10 mouse cellular contexts compared by ENCODE assay signal in the genomic region with DNA sequence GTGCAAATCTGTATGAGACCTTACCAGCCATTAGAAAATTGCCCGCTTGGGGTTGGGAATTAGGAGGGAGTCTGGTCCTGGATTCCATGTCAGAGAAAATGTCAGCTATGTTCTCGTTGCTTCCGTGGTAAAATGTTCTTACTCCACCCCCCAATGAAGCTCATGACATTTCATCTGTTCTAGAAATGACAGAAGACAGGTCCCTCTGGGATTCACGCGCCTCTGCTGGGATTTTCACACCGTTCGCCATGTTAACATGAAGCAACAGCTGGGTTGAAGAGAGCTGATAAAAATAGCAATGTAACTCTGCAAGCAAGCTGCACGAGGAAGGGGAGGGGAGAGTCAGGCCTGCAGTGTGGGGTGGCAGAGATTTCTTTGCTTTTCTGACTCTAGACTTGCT. TPM values are rescaled to one million over a fixed set of nuclear protein-coding genes. Genes with fewer than 3 reads are reported as not detected.
DNase-seq lines count a peak whose midpoint lies in the region; ATAC-seq and TF ChIP-seq lines count a peak whose summit lies in the region.
"Had no signal": no experiment of that assay in that cellular context is flagged by ENCODE, and none has a peak within 500 bp of the region (broad histone marks: within the 10 kb centered on the region; RNA-seq: fewer than 3 reads in every experiment).

No protein-coding gene starts in this region.

- no peaks in the 10 kb centered on the region for H3K9me3 ChIP-seq in hindbrain, embryonic 13.5 days
- H3K9me3 ChIP-seq: G1E; liver, embryonic 13.5 days had no signal

- no peak overlapping the region for H3K9ac ChIP-seq in hindbrain, embryonic 13.5 days
- H3K9ac ChIP-seq: liver, embryonic 13.5 days had no signal

- no peaks in the 10 kb centered on the region for H3K36me3 ChIP-seq in hindbrain, embryonic 13.5 days
- H3K36me3 ChIP-seq: G1E; liver, embryonic 13.5 days had no signal

- no peak for ATAC-seq in hindbrain, embryonic 13.5 days (ENCODE audit: low FRiP score)

- no peaks in the 10 kb centered on the region for H3K27me3 ChIP-seq in hindbrain, embryonic 13.5 days
- H3K27me3 ChIP-seq: liver, embryonic 13.5 days had no signal

- H3K27ac ChIP-seq in gastrocnemius, adult 2 months = peak overlapping the region; percentile 90
- no peak overlapping the region for H3K27ac ChIP-seq in hindbrain, embryonic 13.5 days
- H3K27ac ChIP-seq: liver, embryonic 13.5 days had no signal

- no peak overlapping the region for H3K4me2 ChIP-seq in hindbrain, embryonic 13.5 days
- H3K4me2 ChIP-seq: liver, embryonic 13.5 days had no signal

- no peaks in the 10 kb centered on the region for H3K4me1 ChIP-seq in hindbrain, embryonic 13.5 days (replicated peaks)
- H3K4me1 ChIP-seq: liver, embryonic 13.5 days had no signal

- WGBS in hindbrain, embryonic 13.5 days = 75% methylated on average over 8 of the region's 8 CpGs

- TF ChIP-seq CTCF in gastrocnemius, adult 2 months (IDR thresholded peaks at IDR 0.05) = no peak

- intact Hi-C loops in left cerebral cortex, postnatal 4 days (cut with DNase I) = no loop called here
- intact Hi-C loops in gastrocnemius, adult 2 months (cut with DNase I) = loop anchor here (5.0 kb wide), 1 partner anchor 37 kb away; no protein-coding TSS in a partner anchor

- peak overlapping the region; percentile 37 for H3K4me3 ChIP-seq in gastrocnemius, adult 2 months
- H3K4me3 ChIP-seq in hindbrain, embryonic 13.5 days = no peak overlapping the region
- H3K4me3 ChIP-seq: liver, embryonic 13.5 days had no signal

- peak; percentile 59 for DNase-seq in left cerebral cortex, adult 11 months (ENCODE audit: low spot score)
- DNase-seq in left cerebral cortex, postnatal 4 days = no peak
- peak; percentile 82 for DNase-seq in brain, adult 2 months (ENCODE audit: low read depth, low spot score)
- peak; percentile 76 for DNase-seq in gastrocnemius, adult 2 months
- DNase-seq in heart, postnatal 4 days = peak; percentile 59
- no peak for DNase-seq in kidney, adult 9 months
- DNase-seq in spleen, postnatal 36 days (ENCODE audit: low spot score in 2 of 2) = no peak
- DNase-seq: liver, embryonic 13.5 days had no signal

RNA-seq across cellular contexts. Expression of a gene that starts 42.1 kb away (rescaled TPM):
- 100 to 1,000 TPM; 115 to 119 TPM for total RNA-seq in left cerebral cortex, postnatal 4 days (2021)
- 10 to 100 TPM; 92.2 to 93.2 TPM for total RNA-seq in gastrocnemius, adult 2 months (2021)
- total RNA-seq in heart, postnatal 4 days (2021) = 100 to 1,000 TPM; 250 to 257 TPM
- 36.9 and 37.8 TPM in 2 replicates for polyA plus RNA-seq in hindbrain, embryonic 13.5 days (2015; fragmentation: Nextera tagmentation; extraction: Ambion mirVana)

Comparison
In these comparisons a context has a peak if more than half of its experiments do, and no peak if none do; other contexts are left out.
1. DNase-seq: peak in left cerebral cortex, adult 11 months (single experiment), brain, adult 2 months (single experiment), gastrocnemius, adult 2 months (single experiment) and heart, postnatal 4 days (single experiment); none in left cerebral cortex, postnatal 4 days (single experiment), kidney, adult 9 months (single experiment) and spleen, postnatal 36 days (0 of 2).